Mouse (Mus musculus) stomach, embryonic 16.5 days (tissue): ENCODE data around the gene Lamb1. TPM values are rescaled to one million over a fixed set of nuclear protein-coding genes. Genes with fewer than 3 reads are reported as not detected.

Source experiments
- ATAC-seq: fragments of 200-750 bp; cut with Nextera tagmentation; 2 replicates; pipeline ENCODE4 v1.8.0; 2017; ENCODE audit warnings: moderate number of reproducible peaks, moderate TSS enrichment; ENCODE audit not compliant: insufficient read depth, low FRiP score
- H3K27ac ChIP-seq: fragments of 300-500 bp; sonication (generic); 2 replicates; pipeline ENCODE4 v1.5.1; 2014; ENCODE audit warnings: low read length
- H3K27me3 ChIP-seq: fragments of 300-500 bp; sonication (generic); 2 replicates; pipeline ENCODE4 v1.6.1; 2014; ENCODE audit warnings: low read length, control low read depth, mixed read lengths; ENCODE audit not compliant: control insufficient read depth, insufficient read depth
- H3K36me3 ChIP-seq: fragments of 300-500 bp; sonication (generic); 2 replicates; pipeline ENCODE4 v1.6.1; 2014; ENCODE audit warnings: low read length; ENCODE audit not compliant: control insufficient read depth, insufficient read depth
- H3K4me1 ChIP-seq: fragments of 300-500 bp; sonication (generic); 2 replicates; pipeline ENCODE4 v1.6.1; 2014; ENCODE audit warnings: low read length, control low read depth, mixed read lengths; ENCODE audit not compliant: control insufficient read depth, insufficient read depth
- H3K4me2 ChIP-seq: fragments of 300-500 bp; sonication (generic); 2 replicates; pipeline ENCODE4 v1.6.1; 2014; ENCODE audit warnings: low read depth, low read length, mixed read lengths
- H3K4me3 ChIP-seq: fragments of 300-500 bp; sonication (generic); replicated peaks from 2 replicates; pipeline ENCODE4 v1.5.1; 2014; ENCODE audit warnings: mild to moderate bottlenecking, low read length
- H3K9ac ChIP-seq: fragments of 300-500 bp; sonication (generic); 2 replicates; pipeline ENCODE4 v1.6.1; 2014; ENCODE audit warnings: low read length
- H3K9me3 ChIP-seq: fragments of 300-500 bp; sonication (generic); replicated peaks from 2 replicates; pipeline ENCODE4 v1.6.1; 2016; ENCODE audit warnings: low read length, control low read depth; ENCODE audit not compliant: control insufficient read depth
- WGBS: fragments of 180-500 bp; shearing (Covaris S2); extraction: QIAGEN DNeasy Blood & Tissue Kit; methylation state at CpG from one replicate; pipeline ENCODE4 v1.1.7; 2014; 5-methylcytosine and 5-hydroxymethylcytosine counted together
- polyA plus RNA-seq: library from polyadenylated mRNA; unstranded; fragments of >200 nt; fragmentation: Nextera tagmentation; extraction: Ambion mirVana; gene quantifications from 2 replicates; pipeline ENCODE4 v1.2.1, GENCODE M21; 2015

Gene Lamb1
- 108 and 120 TPM in 2 replicates for polyA plus RNA-seq

GRCm38 (mm10) chr12:31265005-31265721 is at the start of gene Lamb1:
Gene Lamb1 (plus strand): TSS chr12:31265234.
- Histone ChIP-seq H3K9ac (peak within 1 kb of the TSS; percentile 91), H3K9me3 (no peaks in the 10 kb centered on the region), H3K4me2 (peak within 1 kb of the TSS; percentile 78), H3K27me3 (no peaks in the 10 kb centered on the region), H3K4me3 (peak within 1 kb of the TSS; percentile 79), H3K27ac (peak within 1 kb of the TSS; percentile 91), H3K36me3 (no peaks in the 10 kb centered on the region), H3K4me1 (peaks cover 27% of the 10 kb centered on the region)
- WGBS, result 1% methylated on average over 39 of the region's 39 CpGs
- peak; percentile 79 for ATAC-seq

GRCm38 (mm10) chr12:31217232-31217631 is 47.8 kb upstream of the Lamb1 start:
- no peaks in the 10 kb centered on the region for H3K36me3 ChIP-seq
- H3K4me1 ChIP-seq, result peaks cover 15% of the 10 kb centered on the region; the same call in 1 of the 2 replicates
- H3K9ac ChIP-seq, result no peak overlapping the region
- no peak for ATAC-seq
- H3K9me3 ChIP-seq, result no peaks in the 10 kb centered on the region
- no peak overlapping the region for H3K27ac ChIP-seq
- H3K4me2 ChIP-seq, result no peak overlapping the region
- 55% methylated on average over 5 of the region's 5 CpGs for WGBS
- no peaks in the 10 kb centered on the region for H3K27me3 ChIP-seq
- no peak overlapping the region for H3K4me3 ChIP-seq

GRCm38 (mm10) chr12:31218774-31219173 is 46.3 kb upstream of the Lamb1 start:
- peak; percentile 71 for ATAC-seq
- no peaks in the 10 kb centered on the region for H3K27me3 ChIP-seq
- no peak overlapping the region for H3K4me2 ChIP-seq
- WGBS, result 39% methylated on average over 3 of the region's 3 CpGs
- H3K4me3 ChIP-seq, result no peak overlapping the region
- H3K27ac ChIP-seq, result peak overlapping the region; percentile 14; the same call in 1 of the 2 replicates
- H3K36me3 ChIP-seq, result no peaks in the 10 kb centered on the region
- no peak overlapping the region for H3K9ac ChIP-seq
- peaks cover 14% of the 10 kb centered on the region; the same call in 1 of the 2 replicates for H3K4me1 ChIP-seq
- no peaks in the 10 kb centered on the region for H3K9me3 ChIP-seq

GRCm38 (mm10) chr12:31221522-31221921 is 43.5 kb upstream of the Lamb1 start:
- Histone ChIP-seq H3K27me3 (no peaks in the 10 kb centered on the region), H3K9me3 (no peaks in the 10 kb centered on the region), H3K9ac (no peak overlapping the region), H3K4me3 (no peak overlapping the region), H3K4me2 (no peak overlapping the region), H3K27ac (no peak overlapping the region), H3K4me1 (peaks cover 10% of the 10 kb centered on the region; the same call in 1 of the 2 replicates), H3K36me3 (no peaks in the 10 kb centered on the region)
- 74% methylated on average over 6 of the region's 6 CpGs for WGBS
- no peak for ATAC-seq

- Histone ChIP-seq H3K4me3 (no peak overlapping the region), H3K4me1 (peaks cover 9% of the 10 kb centered on the region; the same call in 1 of the 2 replicates), H3K9ac (no peak overlapping the region), H3K36me3 (no peaks in the 10 kb centered on the region), H3K27ac (no peak overlapping the region), H3K4me2 (no peak overlapping the region), H3K27me3 (no peaks in the 10 kb centered on the region), H3K9me3 (no peaks in the 10 kb centered on the region)
- no peak for ATAC-seq
- WGBS, result 49% methylated on average over 2 of the region's 2 CpGs
These were observed 42.8 kb upstream of the Lamb1 start for GRCm38 (mm10) chr12:31222282-31222681.

GRCm38 (mm10) chr12:31222741-31223140 is 42.3 kb upstream of the Lamb1 start:
- ATAC-seq, result no peak
- Histone ChIP-seq H3K4me3 (no peak overlapping the region), H3K36me3 (no peaks in the 10 kb centered on the region), H3K4me1 (peaks cover 8% of the 10 kb centered on the region; the same call in 1 of the 2 replicates), H3K27ac (no peak overlapping the region), H3K27me3 (no peaks in the 10 kb centered on the region), H3K4me2 (no peak overlapping the region), H3K9me3 (no peaks in the 10 kb centered on the region), H3K9ac (no peak overlapping the region)
- 30% methylated on average over 3 of the region's 3 CpGs for WGBS

GRCm38 (mm10) chr12:31225451-31225850 is 39.6 kb upstream of the Lamb1 start:
- no peaks in the 10 kb centered on the region for H3K36me3 ChIP-seq
- H3K27ac ChIP-seq, result no peak overlapping the region
- H3K4me2 ChIP-seq, result no peak overlapping the region
- H3K4me3 ChIP-seq, result no peak overlapping the region
- no peaks in the 10 kb centered on the region for H3K27me3 ChIP-seq
- WGBS, result 65% methylated on average over 8 of the region's 8 CpGs
- no peak for ATAC-seq
- peaks cover 12% of the 10 kb centered on the region for H3K4me1 ChIP-seq
- H3K9me3 ChIP-seq, result no peaks in the 10 kb centered on the region
- H3K9ac ChIP-seq, result no peak overlapping the region

GRCm38 (mm10) chr12:31227167-31227566 is 37.9 kb upstream of the Lamb1 start:
- ATAC-seq, result peak; percentile 59; the same call in 1 of the 2 replicates

GRCm38 (mm10) chr12:31228878-31229277 is 36.2 kb upstream of the Lamb1 start:
- Histone ChIP-seq H3K9me3 (no peaks in the 10 kb centered on the region), H3K9ac (no peak overlapping the region), H3K36me3 (no peaks in the 10 kb centered on the region), H3K27me3 (no peaks in the 10 kb centered on the region), H3K4me3 (no peak overlapping the region), H3K27ac (0 out of 2 replicates have a peak overlapping the region, but pooled peaks have one; percentile 4), H3K4me2 (no peak overlapping the region), H3K4me1 (peaks cover 7% of the 10 kb centered on the region)
- 35% methylated on average over 7 of the region's 7 CpGs for WGBS
- ATAC-seq, result no peak

More at GRCm38 (mm10) chr12:31227167-31227566, 37.9 kb upstream of the Lamb1 start:
- Histone ChIP-seq H3K9me3 (no peaks in the 10 kb centered on the region), H3K4me3 (no peak overlapping the region), H3K4me2 (no peak overlapping the region), H3K36me3 (no peaks in the 10 kb centered on the region), H3K27me3 (no peaks in the 10 kb centered on the region), H3K4me1 (peaks cover 12% of the 10 kb centered on the region), H3K9ac (no peak overlapping the region), H3K27ac (no peak overlapping the region)
- 50% methylated on average over 3 of the region's 3 CpGs for WGBS
